Mouse (Mus musculus): Measurements from ENCODE around the gene Ugt1a9.
A peak's percentile ranks its signal among the peaks of the same experiment; 100 is the strongest.

The Ugt1a9 gene

GRCm38 (mm10) chr1:88258881-88259642 is 188.5 kb downstream of the Ugt1a9 start:
- DNase-seq (ENCODE audit: low read depth), result peak; percentile 54

- no peak for DNase-seq (ENCODE audit: low read depth)
These were observed 189.0 kb downstream of the Ugt1a9 start for GRCm38 (mm10) chr1:88259643-88260024.

GRCm38 (mm10) chr1:88260114-88260513 is 189.5 kb downstream of the Ugt1a9 start:
- no peak for DNase-seq (ENCODE audit: low read depth)

DNA sequence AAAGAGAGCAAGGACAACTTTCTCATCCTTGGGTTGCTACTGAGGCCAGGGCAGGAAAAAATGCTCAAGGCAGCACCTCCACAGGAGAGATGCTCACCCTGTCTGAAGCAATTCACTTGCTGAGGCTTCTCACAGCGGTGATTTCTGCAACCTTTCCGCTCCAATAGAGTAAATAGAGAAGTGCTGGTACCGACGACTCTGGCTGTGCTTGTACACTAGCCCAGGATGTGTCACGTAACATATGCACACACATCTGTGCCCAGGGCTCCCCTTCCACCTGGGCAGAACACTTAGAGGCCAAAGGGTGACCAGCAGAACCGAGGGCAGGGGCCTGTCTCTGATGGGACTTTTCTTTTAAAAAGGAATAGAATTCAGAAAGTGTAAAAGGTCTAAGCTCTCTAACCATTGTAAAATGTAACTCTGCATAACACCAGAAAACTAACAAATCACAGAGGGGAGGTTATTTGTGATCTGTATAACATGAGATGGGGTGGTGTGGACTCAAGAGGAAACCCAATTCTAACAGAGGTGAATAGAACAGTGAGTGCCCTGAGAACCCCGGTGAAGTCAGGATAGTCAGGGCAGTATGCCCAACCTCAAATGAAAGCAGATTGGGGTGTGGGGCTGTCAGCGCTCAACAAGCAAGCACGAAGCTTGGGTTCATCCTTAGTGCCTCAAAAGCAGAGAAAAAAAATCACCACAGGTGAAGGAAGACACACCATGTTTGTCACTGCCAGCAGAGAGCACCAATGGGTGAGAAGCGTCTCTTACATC is 190.2 kb downstream of the Ugt1a9 start:
- DNase-seq (ENCODE audit: low read depth), result peak; percentile 60

DNA sequence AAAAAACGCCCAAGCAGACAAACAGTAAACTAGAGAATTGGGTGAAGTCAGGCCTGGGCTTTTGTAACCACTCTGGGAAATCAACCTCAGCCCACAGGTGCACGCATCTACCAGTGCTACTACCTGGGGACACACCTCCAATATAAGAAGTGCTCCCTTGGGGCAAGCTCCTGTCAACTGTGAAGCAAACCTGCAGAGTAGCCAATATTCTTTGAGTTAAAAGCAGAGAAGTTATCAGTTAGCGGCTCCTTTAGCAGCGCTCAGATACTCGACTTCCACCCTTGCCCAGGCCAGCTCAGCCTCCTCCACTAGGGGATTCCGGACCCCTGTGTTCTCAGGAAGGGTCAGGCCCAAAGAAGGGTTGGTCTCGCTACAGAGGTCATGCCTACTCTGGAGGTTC is 191.1 kb downstream of the Ugt1a9 start:
- DNase-seq (ENCODE audit: low read depth), result no peak

DNA sequence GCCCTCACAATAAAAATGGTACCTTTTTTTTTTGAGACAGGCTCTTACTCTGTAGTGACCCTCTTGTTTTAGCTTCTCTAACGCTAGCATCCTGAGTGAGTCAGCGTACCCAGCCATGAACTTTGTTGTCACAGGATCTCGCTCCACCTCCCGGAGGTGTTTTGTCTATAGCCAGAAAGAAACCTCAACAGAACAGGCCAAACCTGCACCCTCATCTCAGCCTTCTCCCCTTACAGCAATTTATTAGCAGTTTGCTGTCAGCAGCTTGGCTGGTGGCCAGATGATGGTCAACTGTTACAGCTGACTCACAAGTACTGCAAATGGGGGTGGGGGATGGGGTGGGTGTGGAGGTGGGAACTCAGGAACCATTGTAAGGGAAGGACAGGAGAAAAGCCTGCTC is 191.7 kb downstream of the Ugt1a9 start:
- DNase-seq (ENCODE audit: low read depth), result peak; percentile 99

GRCm38 (mm10) chr1:88262961-88263360 is 192.4 kb downstream of the Ugt1a9 start:
- no peak for DNase-seq (ENCODE audit: low read depth)

DNA sequence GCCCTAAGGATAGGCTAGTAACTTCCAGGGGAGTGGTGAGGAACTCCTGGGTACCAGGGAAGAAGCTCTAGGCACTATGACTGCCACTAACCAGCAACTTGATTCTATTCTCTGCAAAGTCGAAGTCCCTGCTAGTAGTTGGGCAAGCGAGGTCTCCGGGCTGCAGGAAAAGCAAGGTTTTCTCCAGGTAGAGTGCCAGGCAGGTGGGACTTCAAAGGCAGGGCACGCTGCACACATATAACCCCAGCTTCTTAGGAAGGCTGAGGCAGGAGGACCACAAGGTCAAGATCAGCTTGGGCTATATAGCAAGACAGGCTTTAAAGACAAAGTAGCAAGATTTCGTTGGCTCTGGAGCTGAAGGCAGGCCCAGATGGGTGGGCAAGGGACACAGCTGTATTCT is 193.2 kb downstream of the Ugt1a9 start:
- DNase-seq (ENCODE audit: low read depth), result no peak

GRCm38 (mm10) chr1:88264237-88264868 is 193.8 kb downstream of the Ugt1a9 start:
- no peak for DNase-seq (ENCODE audit: low read depth)

DNA sequence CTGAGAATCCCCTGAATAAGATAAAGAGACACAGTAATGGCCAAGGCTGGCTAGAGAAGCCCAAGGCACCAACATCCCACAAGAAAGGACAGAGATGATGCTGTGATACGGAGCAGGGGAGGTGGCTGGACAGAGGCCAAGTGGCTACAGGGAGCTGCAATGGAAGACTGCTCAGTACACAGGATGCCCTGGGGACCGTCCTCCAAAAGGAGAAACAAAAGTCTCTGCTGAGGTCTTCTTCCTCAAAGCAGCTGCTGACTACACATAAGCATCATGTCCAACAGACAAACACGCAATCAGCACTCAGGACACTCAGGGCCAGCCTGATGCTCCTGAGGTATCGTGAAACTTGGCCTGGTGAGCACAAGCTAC is 194.3 kb downstream of the Ugt1a9 start:
- DNase-seq (ENCODE audit: low read depth), result no peak

DNA sequence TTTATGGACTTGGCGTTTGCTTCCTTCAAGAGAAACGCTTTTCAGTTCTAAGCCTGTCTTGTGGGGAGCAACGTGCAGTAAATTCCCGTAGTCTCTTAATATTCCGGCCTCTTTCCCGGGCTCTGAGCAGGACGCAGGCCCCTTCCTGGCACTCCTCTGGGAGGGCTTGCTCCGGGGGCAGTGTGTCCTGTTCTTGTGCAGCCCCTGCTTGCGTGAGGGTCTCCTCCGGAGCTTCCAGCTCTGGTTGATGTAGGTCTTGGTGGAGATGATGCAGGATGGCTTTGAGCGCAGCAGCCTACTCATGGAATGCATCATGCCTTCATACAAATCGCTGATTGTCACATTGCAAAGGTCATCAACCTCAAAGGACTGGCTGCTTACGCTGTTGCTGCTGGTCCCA is 195.5 kb downstream of the Ugt1a9 start:
- no peak for DNase-seq (ENCODE audit: low read depth)

DNA sequence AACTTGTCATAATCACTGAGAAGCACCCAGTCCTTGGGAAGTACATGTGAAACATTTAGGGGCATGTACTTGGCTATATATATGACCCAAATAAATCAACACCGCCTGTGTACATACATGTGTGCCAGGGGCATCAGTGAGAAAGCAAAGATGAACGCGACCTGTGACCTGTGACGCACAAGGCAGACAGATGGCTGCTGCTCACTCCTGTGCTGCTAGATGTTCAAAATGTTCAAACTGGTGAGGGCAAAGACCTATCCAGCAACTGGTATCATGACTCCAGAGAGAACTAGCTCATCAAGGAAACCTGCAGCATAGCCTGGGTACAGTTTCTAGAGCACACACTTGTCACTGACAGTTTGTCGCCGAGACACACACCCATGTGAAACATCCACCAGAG is 196.9 kb downstream of the Ugt1a9 start:
- DNase-seq (ENCODE audit: low read depth), result no peak

- DNase-seq (ENCODE audit: low read depth), result no peak
These were observed 197.5 kb downstream of the Ugt1a9 start for GRCm38 (mm10) chr1:88268070-88268469.
